Mouse (Mus musculus) liver, embryonic 15.5 days (tissue): ENCODE results near the gene Lrrtm1. TPM values are rescaled to one million over a fixed set of nuclear protein-coding genes. Genes with fewer than 3 reads are reported as not detected.

Experiments
- ATAC-seq: fragments of 200-750 bp; cut with Nextera tagmentation; 2 replicates; pipeline ENCODE4 v1.8.0; 2017; ENCODE audit warnings: moderate number of reproducible peaks, mild to moderate bottlenecking, moderate library complexity; ENCODE audit not compliant: insufficient read depth
- H3K27ac ChIP-seq: fragments of 300-500 bp; sonication (generic); replicated peaks from 2 replicates; pipeline ENCODE4 v1.5.1; 2015; ENCODE audit warnings: mild to moderate bottlenecking, inconsistent platforms
- H3K27me3 ChIP-seq: fragments of 300-500 bp; sonication (generic); 2 replicates; pipeline ENCODE4 v1.6.1; 2015; ENCODE audit warnings: mild to moderate bottlenecking, inconsistent platforms
- H3K36me3 ChIP-seq: fragments of 300-500 bp; sonication (generic); replicated peaks from 2 replicates; pipeline ENCODE4 v1.6.1; 2015; ENCODE audit warnings: moderate library complexity, mild to moderate bottlenecking, inconsistent platforms
- H3K4me1 ChIP-seq: fragments of 300-500 bp; sonication (generic); replicated peaks from 2 replicates; pipeline ENCODE4 v1.6.1; 2015; ENCODE audit warnings: inconsistent platforms
- H3K4me2 ChIP-seq: fragments of 300-500 bp; sonication (generic); 2 replicates; pipeline ENCODE4 v1.6.1; 2015; ENCODE audit warnings: moderate library complexity, mild to moderate bottlenecking, inconsistent platforms
- H3K4me3 ChIP-seq: fragments of 300-500 bp; sonication (generic); replicated peaks from 2 replicates; pipeline ENCODE4 v1.5.1; 2015; ENCODE audit warnings: mild to moderate bottlenecking, inconsistent platforms
- H3K9ac ChIP-seq: fragments of 300-500 bp; sonication (generic); 2 replicates; pipeline ENCODE4 v1.6.1; 2015; ENCODE audit warnings: moderate library complexity, mild to moderate bottlenecking, inconsistent platforms
- H3K9me3 ChIP-seq: fragments of 300-500 bp; sonication (generic); replicated peaks from 2 replicates; pipeline ENCODE4 v1.6.1; 2016; ENCODE audit warnings: inconsistent platforms
- WGBS: fragments of 180-500 bp; shearing (Covaris S2); methylation state at CpG from one replicate; pipeline ENCODE4 v1.1.7; 2015; ENCODE audit warnings: mixed read lengths; ENCODE audit not compliant: insufficient replicate concordance; 5-methylcytosine and 5-hydroxymethylcytosine counted together
- polyA plus RNA-seq: library from polyadenylated mRNA; unstranded; fragments of >200 nt; fragmentation: Nextera tagmentation; extraction: Ambion mirVana; gene quantifications from 2 replicates; pipeline ENCODE4 v1.2.1, GENCODE M21; 2015

Lrrtm1 gene
- polyA plus RNA-seq, 1 experiment from 2014 or later = 0.07 TPM

DNA sequence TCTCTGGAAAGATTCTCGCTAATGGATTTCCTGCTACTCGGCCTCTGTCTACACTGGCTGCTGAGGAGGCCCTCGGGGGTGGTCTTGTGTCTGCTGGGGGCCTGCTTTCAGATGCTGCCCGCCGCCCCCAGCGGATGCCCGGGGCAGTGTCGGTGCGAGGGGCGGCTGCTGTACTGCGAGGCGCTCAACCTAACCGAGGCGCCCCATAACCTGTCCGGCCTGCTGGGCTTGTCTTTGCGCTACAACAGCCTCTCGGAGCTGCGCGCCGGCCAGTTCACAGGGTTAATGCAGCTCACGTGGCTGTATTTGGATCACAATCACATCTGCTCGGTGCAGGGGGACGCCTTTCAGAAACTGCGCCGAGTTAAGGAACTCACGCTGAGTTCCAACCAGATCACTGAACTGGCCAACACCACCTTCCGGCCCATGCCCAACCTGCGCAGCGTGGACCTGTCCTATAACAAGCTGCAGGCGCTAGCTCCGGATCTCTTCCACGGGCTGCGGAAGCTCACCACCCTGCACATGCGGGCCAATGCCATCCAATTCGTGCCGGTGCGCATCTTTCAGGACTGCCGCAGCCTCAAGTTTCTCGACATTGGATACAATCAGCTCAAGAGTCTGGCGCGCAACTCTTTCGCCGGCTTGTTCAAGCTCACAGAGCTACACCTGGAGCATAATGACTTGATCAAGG lies 1.2 kb downstream of the Lrrtm1 start:
- H3K27ac ChIP-seq = no peak overlapping the region
- under 1% methylated on average over 43 of the region's 43 CpGs for WGBS
- no peak overlapping the region for H3K4me2 ChIP-seq
- H3K9me3 ChIP-seq = no peaks in the 10 kb centered on the region
- H3K27me3 ChIP-seq = peaks cover 36% of the 10 kb centered on the region
- H3K9ac ChIP-seq = no peak overlapping the region
- H3K4me1 ChIP-seq = no peaks in the 10 kb centered on the region
- H3K36me3 ChIP-seq = no peaks in the 10 kb centered on the region
- H3K4me3 ChIP-seq = no peak overlapping the region
- ATAC-seq = no peak

DNA sequence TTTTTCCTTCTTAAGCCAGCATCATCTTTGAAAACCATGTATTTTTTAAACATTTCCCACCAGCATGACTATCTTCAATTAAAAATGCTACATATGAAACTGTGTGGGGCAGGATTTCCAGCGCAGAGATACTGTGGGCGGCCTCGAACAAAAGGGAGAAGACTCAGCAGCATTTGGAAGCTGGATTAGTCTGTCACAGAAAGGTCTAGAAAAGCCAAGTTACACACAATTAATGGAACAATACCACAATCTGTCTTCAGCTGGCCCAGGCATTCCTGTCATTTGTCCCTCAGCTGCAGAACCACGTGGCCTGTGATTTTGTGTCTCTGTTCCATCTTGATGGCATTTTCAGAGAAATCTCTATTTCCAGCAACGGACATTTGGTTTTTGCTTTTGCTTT lies 11.0 kb downstream of the Lrrtm1 start:
- H3K9me3 ChIP-seq = no peaks in the 10 kb centered on the region
- WGBS = 65% methylated on average over 5 of the region's 5 CpGs
- H3K27me3 ChIP-seq = no peaks in the 10 kb centered on the region
- no peak for ATAC-seq
- no peaks in the 10 kb centered on the region for H3K36me3 ChIP-seq
- no peak overlapping the region for H3K27ac ChIP-seq
- no peaks in the 10 kb centered on the region for H3K4me1 ChIP-seq
- no peak overlapping the region for H3K4me2 ChIP-seq
- H3K4me3 ChIP-seq = no peak overlapping the region
- no peak overlapping the region for H3K9ac ChIP-seq

DNA sequence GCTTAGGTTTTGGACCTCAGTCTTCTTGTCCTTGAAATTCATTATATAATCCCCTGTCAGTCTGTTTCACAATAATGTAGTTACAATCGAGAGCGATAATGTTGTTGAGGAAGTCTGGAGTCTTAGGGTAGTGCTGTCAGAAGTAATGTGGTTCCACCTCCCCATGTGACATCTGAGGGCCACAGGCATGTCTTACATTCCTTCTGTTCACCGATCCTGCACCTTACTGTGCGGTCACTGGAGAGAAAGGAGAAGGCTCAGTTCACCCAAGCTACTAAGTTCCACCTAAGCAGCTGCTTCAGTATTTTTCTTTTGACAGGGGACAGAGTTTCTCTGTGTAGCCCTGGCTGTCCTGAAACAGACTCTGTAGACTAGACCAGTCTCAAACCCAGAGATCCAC lies 13.9 kb downstream of the Lrrtm1 start:
- Histone ChIP-seq H3K4me1 (no peaks in the 10 kb centered on the region), H3K27ac (no peak overlapping the region), H3K9ac (no peak overlapping the region), H3K27me3 (no peaks in the 10 kb centered on the region), H3K4me3 (no peak overlapping the region), H3K36me3 (no peaks in the 10 kb centered on the region), H3K4me2 (no peak overlapping the region), H3K9me3 (no peaks in the 10 kb centered on the region)
- ATAC-seq = no peak
- 78% methylated on average over 4 of the region's 4 CpGs for WGBS

DNA sequence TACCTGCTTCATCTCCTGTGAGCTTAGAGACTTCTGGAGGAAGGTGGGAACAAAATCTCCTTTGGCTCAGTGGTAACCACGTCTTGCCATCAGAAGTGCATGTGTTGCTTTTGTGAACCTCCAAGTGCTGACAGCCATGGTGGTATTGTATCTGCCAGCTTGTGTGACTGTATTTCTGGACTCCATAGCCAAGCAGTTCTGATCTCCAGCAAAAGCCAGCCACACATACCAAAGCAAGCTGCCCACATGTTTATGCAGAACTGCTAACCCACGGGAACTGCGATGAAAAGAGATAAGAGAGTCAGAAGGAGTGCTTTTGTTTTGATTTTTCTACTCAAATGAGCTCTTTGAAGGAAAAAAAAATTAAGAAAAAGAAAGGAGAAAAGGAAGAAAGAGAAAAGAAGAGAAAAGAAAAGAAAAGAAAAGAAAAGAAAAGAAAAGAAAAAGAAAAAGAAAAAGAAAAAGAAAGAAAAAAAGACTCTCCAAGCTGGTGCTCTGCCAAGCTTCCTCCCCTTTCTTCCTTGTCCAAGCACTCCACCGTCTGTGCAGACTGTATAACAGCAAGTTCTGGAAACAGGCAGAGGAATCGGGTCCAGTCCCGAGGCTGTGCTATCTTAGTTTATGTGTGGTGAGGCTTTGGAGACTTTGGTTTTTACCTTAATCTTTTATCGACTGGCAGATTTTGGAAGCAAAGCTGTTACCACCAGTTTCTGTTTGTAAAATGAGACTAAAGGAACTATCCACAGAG lies 15.0 kb downstream of the Lrrtm1 start:
- H3K4me2 ChIP-seq = no peak overlapping the region
- H3K4me3 ChIP-seq = no peak overlapping the region
- H3K9ac ChIP-seq = no peak overlapping the region
- no peaks in the 10 kb centered on the region for H3K4me1 ChIP-seq
- no peaks in the 10 kb centered on the region for H3K27me3 ChIP-seq
- 34% methylated on average over 7 of the region's 7 CpGs for WGBS
- H3K36me3 ChIP-seq = no peaks in the 10 kb centered on the region
- no peak overlapping the region for H3K27ac ChIP-seq
- no peak for ATAC-seq
- H3K9me3 ChIP-seq = no peaks in the 10 kb centered on the region

DNA sequence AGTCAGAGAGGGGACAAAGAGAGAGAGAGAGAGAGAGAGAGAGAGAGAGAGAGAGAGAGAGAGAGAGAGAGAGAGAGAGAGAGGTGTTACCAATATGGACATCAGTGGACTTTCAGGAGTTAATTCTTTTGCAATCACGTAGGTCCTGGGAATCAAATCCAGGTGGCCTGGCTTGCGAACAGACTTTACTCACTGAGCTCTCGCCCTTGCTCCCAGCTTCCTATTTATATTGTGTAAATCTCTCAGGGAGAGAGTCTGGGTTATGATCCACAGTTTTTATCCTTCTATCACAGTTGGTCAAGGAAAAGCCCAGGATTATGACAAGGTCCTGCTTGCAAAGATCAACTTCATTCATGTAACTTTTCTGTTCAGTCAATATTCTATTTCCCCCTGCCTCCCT lies 22.7 kb downstream of the Lrrtm1 start:
- no peak overlapping the region for H3K4me3 ChIP-seq
- no peak for ATAC-seq
- H3K9ac ChIP-seq = no peak overlapping the region
- H3K27me3 ChIP-seq = no peaks in the 10 kb centered on the region
- no peak overlapping the region for H3K4me2 ChIP-seq
- no peaks in the 10 kb centered on the region for H3K4me1 ChIP-seq
- no peaks in the 10 kb centered on the region for H3K36me3 ChIP-seq
- no peaks in the 10 kb centered on the region for H3K9me3 ChIP-seq
- no peak overlapping the region for H3K27ac ChIP-seq
- WGBS = 55% methylated on average over 3 of the region's 3 CpGs

DNA sequence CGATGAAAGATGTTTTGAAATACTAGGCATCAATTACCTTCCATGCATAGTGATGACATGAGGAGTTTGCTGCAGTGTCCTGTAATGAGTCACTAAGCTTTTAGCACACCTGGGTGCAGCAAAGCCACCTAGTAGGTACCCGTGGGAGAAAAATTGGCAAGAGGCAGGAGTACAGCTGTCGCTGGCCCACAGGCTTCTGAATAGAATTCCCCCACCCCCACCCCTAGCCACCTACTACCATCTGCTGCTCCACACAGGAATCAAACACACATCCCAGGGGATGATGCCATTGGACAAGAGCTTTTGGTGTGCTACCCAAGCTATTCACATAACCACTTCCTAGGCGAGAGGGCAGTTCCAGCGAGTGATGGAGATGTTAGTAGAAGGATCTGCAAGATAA lies 36.3 kb downstream of the Lrrtm1 start:
- Histone ChIP-seq H3K4me1 (no peaks in the 10 kb centered on the region), H3K9me3 (no peaks in the 10 kb centered on the region), H3K4me3 (no peak overlapping the region), H3K4me2 (no peak overlapping the region), H3K27me3 (no peaks in the 10 kb centered on the region), H3K9ac (no peak overlapping the region), H3K36me3 (no peaks in the 10 kb centered on the region), H3K27ac (no peak overlapping the region)
- WGBS = 71% methylated on average over 5 of the region's 5 CpGs
- no peak for ATAC-seq

DNA sequence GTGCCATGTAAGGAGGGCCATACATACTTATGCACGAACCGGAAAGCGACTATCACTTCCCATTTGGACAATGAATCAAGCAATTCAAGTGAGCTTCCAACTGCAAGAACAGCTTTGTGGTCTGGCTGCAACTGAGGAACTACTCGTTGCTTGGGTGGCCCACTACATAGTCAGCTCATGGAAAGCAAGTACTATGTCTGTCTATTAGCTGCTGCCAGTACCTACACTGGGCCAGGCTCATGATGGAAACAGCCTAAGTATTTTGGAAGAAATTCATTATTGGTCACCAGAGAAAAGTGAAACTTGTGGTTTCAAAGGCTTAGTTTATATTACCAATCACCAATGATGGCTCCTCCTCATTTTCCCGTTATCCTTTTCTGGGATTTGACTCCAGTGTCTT lies 43.8 kb downstream of the Lrrtm1 start:
- Histone ChIP-seq H3K4me2 (no peak overlapping the region), H3K36me3 (no peaks in the 10 kb centered on the region), H3K4me1 (no peaks in the 10 kb centered on the region), H3K9me3 (no peaks in the 10 kb centered on the region), H3K9ac (no peak overlapping the region), H3K27ac (no peak overlapping the region), H3K4me3 (no peak overlapping the region), H3K27me3 (no peaks in the 10 kb centered on the region)
- no peak for ATAC-seq
- WGBS = 68% methylated on average over 5 of the region's 5 CpGs

DNA sequence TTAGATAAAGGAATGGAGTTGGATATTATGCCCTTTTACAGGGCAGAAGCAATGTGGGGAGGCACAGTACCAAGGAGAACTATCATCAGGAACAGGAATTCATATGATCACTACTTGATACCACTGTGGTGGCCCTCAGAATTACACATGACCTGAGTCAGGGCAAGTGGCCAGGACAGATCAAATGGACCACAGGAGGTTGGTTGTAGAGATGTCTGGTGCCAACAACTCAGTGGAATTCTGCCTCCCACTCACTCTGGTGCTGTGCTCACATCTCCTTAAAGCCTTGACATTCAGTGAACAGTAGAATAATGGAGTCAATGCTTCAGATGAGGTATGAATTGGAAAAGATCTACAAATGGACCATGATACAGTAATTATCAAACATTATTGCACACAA lies 45.9 kb downstream of the Lrrtm1 start:
- Histone ChIP-seq H3K9ac (no peak overlapping the region), H3K36me3 (no peaks in the 10 kb centered on the region), H3K4me1 (no peaks in the 10 kb centered on the region), H3K27me3 (no peaks in the 10 kb centered on the region), H3K9me3 (no peaks in the 10 kb centered on the region), H3K4me3 (no peak overlapping the region), H3K4me2 (no peak overlapping the region), H3K27ac (no peak overlapping the region)
- no peak for ATAC-seq

DNA sequence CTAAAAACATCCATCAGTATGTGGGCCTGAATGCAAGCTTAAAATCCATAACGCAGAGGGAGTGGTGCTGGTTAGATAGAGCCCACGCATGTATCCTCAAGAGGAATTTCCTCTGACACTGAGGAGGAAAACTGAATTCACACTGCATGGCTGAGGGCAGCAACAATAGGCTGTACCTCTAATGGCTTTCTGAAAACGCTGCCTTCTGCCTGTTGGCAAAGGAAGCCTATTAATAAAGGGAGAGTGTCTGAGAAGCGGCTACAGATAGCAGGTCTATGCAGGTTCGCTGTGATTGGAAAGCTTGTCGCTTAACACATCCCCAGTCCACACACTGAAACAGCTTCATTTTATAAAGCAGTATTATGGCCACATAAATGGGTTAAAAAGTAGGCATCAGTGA lies 48.9 kb downstream of the Lrrtm1 start:
- no peak for ATAC-seq
- H3K27ac ChIP-seq = no peak overlapping the region
- no peak overlapping the region for H3K9ac ChIP-seq
- no peaks in the 10 kb centered on the region for H3K36me3 ChIP-seq
- H3K27me3 ChIP-seq = no peaks in the 10 kb centered on the region
- no peak overlapping the region for H3K4me2 ChIP-seq
- 52% methylated on average over 6 of the region's 6 CpGs for WGBS
- H3K4me1 ChIP-seq = no peaks in the 10 kb centered on the region
- H3K9me3 ChIP-seq = no peaks in the 10 kb centered on the region
- H3K4me3 ChIP-seq = no peak overlapping the region

DNA sequence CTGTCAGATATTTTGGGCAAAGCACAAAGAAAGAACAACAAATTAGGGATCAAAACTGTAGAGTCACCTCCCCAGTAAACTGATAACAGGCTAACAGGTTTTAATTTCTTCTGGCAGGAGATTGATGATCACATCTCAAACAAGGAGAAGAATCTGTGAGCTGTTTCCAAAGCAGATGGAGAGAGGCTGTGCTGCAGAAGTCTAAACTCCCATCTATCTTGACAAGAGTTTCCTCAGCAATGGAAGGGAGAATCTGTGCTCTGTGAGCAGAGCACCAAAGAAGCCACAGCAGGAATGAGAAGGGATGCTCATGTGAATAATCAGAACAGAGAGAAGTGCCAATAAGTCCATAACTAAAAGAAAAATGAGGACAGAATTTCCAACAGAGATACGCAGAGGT lies 58.8 kb downstream of the Lrrtm1 start:
- no peak overlapping the region for H3K4me2 ChIP-seq
- H3K27me3 ChIP-seq = no peaks in the 10 kb centered on the region
- no peak overlapping the region for H3K27ac ChIP-seq
- H3K36me3 ChIP-seq = no peaks in the 10 kb centered on the region
- no peak overlapping the region for H3K9ac ChIP-seq
- no peak for ATAC-seq
- no peak overlapping the region for H3K4me3 ChIP-seq
- no peaks in the 10 kb centered on the region for H3K9me3 ChIP-seq
- WGBS = 67% methylated on average over 1 of the region's 1 CpGs
- H3K4me1 ChIP-seq = no peaks in the 10 kb centered on the region

DNA sequence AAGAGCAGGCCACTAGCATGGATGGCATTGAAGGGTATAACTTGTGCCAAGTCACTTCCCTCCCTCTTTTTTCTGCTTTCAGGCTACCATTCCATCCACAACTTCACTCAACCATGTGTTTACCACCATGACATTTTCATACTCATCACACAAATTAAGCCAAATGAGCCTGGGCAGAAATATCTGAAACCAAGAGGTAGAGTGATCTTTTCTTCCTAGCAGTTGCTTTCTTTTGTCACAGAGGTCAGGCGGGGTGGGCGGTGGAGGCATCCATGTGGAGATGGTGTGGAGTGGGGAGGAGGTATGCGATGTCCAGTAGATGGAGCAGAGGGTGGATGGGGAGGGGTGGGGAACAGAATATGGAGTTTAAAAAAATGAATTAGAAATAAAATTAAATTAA lies 64.3 kb downstream of the Lrrtm1 start:
- no peaks in the 10 kb centered on the region for H3K36me3 ChIP-seq
- no peak for ATAC-seq
- H3K4me3 ChIP-seq = no peak overlapping the region
- no peaks in the 10 kb centered on the region for H3K27me3 ChIP-seq
- no peaks in the 10 kb centered on the region for H3K4me1 ChIP-seq
- WGBS = 79% methylated on average over 3 of the region's 3 CpGs
- no peaks in the 10 kb centered on the region for H3K9me3 ChIP-seq
- no peak overlapping the region for H3K9ac ChIP-seq
- H3K4me2 ChIP-seq = no peak overlapping the region
- H3K27ac ChIP-seq = no peak overlapping the region
